Comparison of ENCODE assay signal across 10 mouse cellular contexts in genomic region chr7:126248641-126249141, GRCm38 (mm10). TPM values are rescaled to one million over a fixed set of nuclear protein-coding genes. Genes with fewer than 3 reads are reported as not detected.
A peak's percentile ranks its signal among the peaks of the same experiment; 100 is the strongest.
DNase-seq lines count a peak whose midpoint lies in the region; ATAC-seq and TF ChIP-seq lines count a peak whose summit lies in the region.
"Had no signal": no experiment of that assay in that cellular context is flagged by ENCODE, and none has a peak within 500 bp of the region (broad histone marks: within the 10 kb centered on the region; RNA-seq: fewer than 3 reads in every experiment).

No protein-coding gene starts in this region.

- DNase-seq in hindbrain, embryonic 10.5 days (ENCODE audit: low spot score): no peak
- DNase-seq in hindbrain, embryonic 11.5 days (ENCODE audit: low spot score): no peak
- no peak for DNase-seq in limb, embryonic 14.5 days (ENCODE audit: low spot score)
- no peak for DNase-seq in thymus, adult 18-20 months
- no peak for DNase-seq in spleen, postnatal 4 days (ENCODE audit: low spot score in 2 of 2)
- DNase-seq: adrenal gland, adult 2 months; layer of hippocampus, postnatal 36 days; thymus, adult 2 months had no signal

- no peaks in the 10 kb centered on the region for H3K36me3 ChIP-seq in hindbrain, embryonic 10.5 days
- no peaks in the 10 kb centered on the region for H3K36me3 ChIP-seq in hindbrain, embryonic 11.5 days (ENCODE audit: control insufficient read depth, insufficient read depth, low read length)
- H3K36me3 ChIP-seq in embryonic facial prominence, embryonic 12.5 days: no peaks in the 10 kb centered on the region
- H3K36me3 ChIP-seq in heart, embryonic 13.5 days: no peaks in the 10 kb centered on the region
- no peaks in the 10 kb centered on the region for H3K36me3 ChIP-seq in limb, embryonic 14.5 days (ENCODE audit: control insufficient read depth, insufficient read depth, low read length)

- no peak overlapping the region for H3K4me2 ChIP-seq in hindbrain, embryonic 11.5 days (replicated peaks; ENCODE audit: low read depth, low read length)
- peak overlapping the region; percentile 28 for H3K4me2 ChIP-seq in embryonic facial prominence, embryonic 12.5 days (replicated peaks)
- peak overlapping the region; percentile 69 for H3K4me2 ChIP-seq in heart, embryonic 13.5 days
- peak overlapping the region; percentile 28 for H3K4me2 ChIP-seq in limb, embryonic 14.5 days (replicated peaks; ENCODE audit: low read depth, low read length, severe bottlenecking)

- H3K27me3 ChIP-seq in hindbrain, embryonic 10.5 days (ENCODE audit: insufficient read depth, poor library complexity, severe bottlenecking): peaks cover 23% of the 10 kb centered on the region
- H3K27me3 ChIP-seq in hindbrain, embryonic 11.5 days (ENCODE audit: control insufficient read depth, insufficient read depth, low read length): no peaks in the 10 kb centered on the region
- peaks cover 9% of the 10 kb centered on the region for H3K27me3 ChIP-seq in embryonic facial prominence, embryonic 12.5 days
- H3K27me3 ChIP-seq in heart, embryonic 13.5 days (replicated peaks): peaks cover 13% of the 10 kb centered on the region; the same call in 1 of the 2 replicates
- H3K27me3 ChIP-seq in limb, embryonic 14.5 days (ENCODE audit: control insufficient read depth, insufficient read depth, low read length): no peaks in the 10 kb centered on the region

- peak overlapping the region; percentile 23; the same call in 1 of the 2 replicates for H3K4me3 ChIP-seq in hindbrain, embryonic 10.5 days
- no peak overlapping the region for H3K4me3 ChIP-seq in hindbrain, embryonic 11.5 days (ENCODE audit: low read depth, low read length)
- no peak overlapping the region for H3K4me3 ChIP-seq in embryonic facial prominence, embryonic 12.5 days
- H3K4me3 ChIP-seq in heart, embryonic 13.5 days: peak overlapping the region; percentile 54
- H3K4me3 ChIP-seq in limb, embryonic 14.5 days (replicated peaks; ENCODE audit: low read length): peak overlapping the region; percentile 8; the same call in 1 of the 2 replicates

- H3K9me3 ChIP-seq in hindbrain, embryonic 10.5 days: no peaks in the 10 kb centered on the region
- H3K9me3 ChIP-seq in hindbrain, embryonic 11.5 days (ENCODE audit: control insufficient read depth, low read length): no peaks in the 10 kb centered on the region
- H3K9me3 ChIP-seq in embryonic facial prominence, embryonic 12.5 days: no peaks in the 10 kb centered on the region
- H3K9me3 ChIP-seq in heart, embryonic 13.5 days: no peaks in the 10 kb centered on the region
- no peaks in the 10 kb centered on the region for H3K9me3 ChIP-seq in limb, embryonic 14.5 days (ENCODE audit: control insufficient read depth, low read length)

- no peak overlapping the region for H3K9ac ChIP-seq in hindbrain, embryonic 11.5 days (ENCODE audit: low read depth, low read length)
- 0 out of 2 replicates have a peak overlapping the region, but pooled peaks have one; percentile 1 for H3K9ac ChIP-seq in embryonic facial prominence, embryonic 12.5 days
- H3K9ac ChIP-seq in heart, embryonic 13.5 days: peak overlapping the region; percentile 82
- H3K9ac ChIP-seq in limb, embryonic 14.5 days (ENCODE audit: low read depth, low read length, severe bottlenecking): peak overlapping the region; percentile 46

- H3K4me1 ChIP-seq in hindbrain, embryonic 10.5 days (replicated peaks): peaks cover 15% of the 10 kb centered on the region
- no peaks in the 10 kb centered on the region for H3K4me1 ChIP-seq in hindbrain, embryonic 11.5 days (replicated peaks; ENCODE audit: control insufficient read depth, insufficient read depth, low read length)
- peaks cover 9% of the 10 kb centered on the region for H3K4me1 ChIP-seq in embryonic facial prominence, embryonic 12.5 days
- H3K4me1 ChIP-seq in heart, embryonic 13.5 days: peaks cover 40% of the 10 kb centered on the region
- H3K4me1 ChIP-seq in limb, embryonic 14.5 days (ENCODE audit: control insufficient read depth, insufficient read depth, low read length): peaks cover 9% of the 10 kb centered on the region

- 51% methylated on average over 17 of the region's 17 CpGs for WGBS in hindbrain, embryonic 10.5 days
- 48% methylated on average over 16 of the region's 17 CpGs for WGBS in hindbrain, embryonic 11.5 days
- WGBS in embryonic facial prominence, embryonic 12.5 days: 47% methylated on average over 17 of the region's 17 CpGs
- WGBS in heart, embryonic 13.5 days: 20% methylated on average over 17 of the region's 17 CpGs
- WGBS in limb, embryonic 14.5 days: 53% methylated on average over 15 of the region's 17 CpGs

- H3K27ac ChIP-seq in hindbrain, embryonic 10.5 days: no peak overlapping the region
- no peak overlapping the region for H3K27ac ChIP-seq in hindbrain, embryonic 11.5 days (ENCODE audit: low read depth, low read length)
- H3K27ac ChIP-seq in embryonic facial prominence, embryonic 12.5 days: no peak overlapping the region
- H3K27ac ChIP-seq in heart, embryonic 13.5 days (replicated peaks): peak overlapping the region; percentile 69
- H3K27ac ChIP-seq in limb, embryonic 14.5 days (replicated peaks; ENCODE audit: low read depth, low read length): no peak overlapping the region

- no peak for TF ChIP-seq POLR2A in limb, embryonic 14.5 days (IDR thresholded peaks at IDR 0.05; ENCODE audit: borderline replicate concordance, extremely low read depth, insufficient read depth, insufficient read length)

- no peak for ATAC-seq in hindbrain, embryonic 11.5 days (ENCODE audit: low FRiP score)
- ATAC-seq in embryonic facial prominence, embryonic 12.5 days (ENCODE audit: insufficient number of reproducible peaks, insufficient read depth, low FRiP score, low TSS enrichment): 0 out of 2 replicates have a peak, but pooled peaks have one; percentile 36
- ATAC-seq in heart, embryonic 13.5 days (ENCODE audit: extremely low read depth, insufficient number of reproducible peaks, low FRiP score, low TSS enrichment): 0 out of 2 replicates have a peak, but pooled peaks have one; percentile 13
- no peak for ATAC-seq in limb, embryonic 14.5 days (ENCODE audit: low FRiP score, low read depth)

RNA-seq across cellular contexts. Expression of gene Sbk1, which starts 23.7 kb away (rescaled TPM):
- 100 and 180 TPM in 2 replicates for polyA plus RNA-seq in hindbrain, embryonic 10.5 days (2016; fragmentation: Nextera tagmentation; extraction: Ambion mirVana)
- 137 and 161 TPM in 2 replicates for polyA plus RNA-seq in hindbrain, embryonic 11.5 days (2014; fragmentation: Nextera tagmentation; extraction: Ambion mirVana)
- 130 and 138 TPM in 2 replicates for polyA plus RNA-seq in embryonic facial prominence, embryonic 12.5 days (2016; fragmentation: Nextera tagmentation; extraction: Ambion mirVana)
- 12.7 and 13.7 TPM in 2 replicates for polyA plus RNA-seq in heart, embryonic 13.5 days (2015; fragmentation: Nextera tagmentation; extraction: Ambion mirVana)
- 47.9 and 68.3 TPM in 2 replicates for polyA plus RNA-seq in limb, embryonic 14.5 days (2012; rRNA removed)
- 50.9 and 59.6 TPM in 2 replicates for polyA plus RNA-seq in limb, embryonic 14.5 days (2014; fragmentation: Nextera tagmentation; extraction: Ambion mirVana)

RNA-seq across cellular contexts. Expression of gene Xpo6, which starts 48.4 kb away (rescaled TPM):
- 60.9 and 63.7 TPM in 2 replicates for polyA plus RNA-seq in hindbrain, embryonic 10.5 days (2016; fragmentation: Nextera tagmentation; extraction: Ambion mirVana)
- 57.8 and 69.4 TPM in 2 replicates for polyA plus RNA-seq in hindbrain, embryonic 11.5 days (2014; fragmentation: Nextera tagmentation; extraction: Ambion mirVana)
- polyA plus RNA-seq in embryonic facial prominence, embryonic 12.5 days (2016; fragmentation: Nextera tagmentation; extraction: Ambion mirVana): 73.1 and 78.5 TPM in 2 replicates
- 27.7 and 29.5 TPM in 2 replicates for polyA plus RNA-seq in heart, embryonic 13.5 days (2015; fragmentation: Nextera tagmentation; extraction: Ambion mirVana)
- 202 and 291 TPM in 2 replicates for polyA plus RNA-seq in limb, embryonic 14.5 days (2012; rRNA removed)
- polyA plus RNA-seq in limb, embryonic 14.5 days (2014; fragmentation: Nextera tagmentation; extraction: Ambion mirVana): 63.2 and 65.2 TPM in 2 replicates

Comparison
In these comparisons a context has a peak if more than half of its experiments do, and no peak if none do; other contexts are left out.
1. H3K4me3 ChIP-seq: peak in hindbrain, embryonic 10.5 days (single experiment), heart, embryonic 13.5 days (single experiment) and limb, embryonic 14.5 days (single experiment); none in hindbrain, embryonic 11.5 days (single experiment) and embryonic facial prominence, embryonic 12.5 days (single experiment).
2. ATAC-seq: peak in embryonic facial prominence, embryonic 12.5 days (single experiment) and heart, embryonic 13.5 days (single experiment); none in hindbrain, embryonic 11.5 days (single experiment) and limb, embryonic 14.5 days (single experiment).